Mouse (Mus musculus) E14TG2a.4 (cell line): ENCODE data around the gene Nbeal2.

Experiments used
- H3K27me3 ChIP-seq: 2 replicates; pipeline ENCODE4 v1.6.1; 2014; ENCODE audit warnings: low read length, control low read depth; ENCODE audit not compliant: insufficient read depth
- H3K36me3 ChIP-seq: 2 replicates; pipeline ENCODE4 v1.6.1; 2014; ENCODE audit warnings: low read length, control low read depth; ENCODE audit not compliant: insufficient read depth
- H3K4me1 ChIP-seq: replicated peaks from 2 replicates; pipeline ENCODE4 v1.6.1; 2014; ENCODE audit warnings: low read depth, low read length, control low read depth
- H3K4me3 ChIP-seq: replicated peaks from 2 replicates; pipeline ENCODE4 v1.5.1; 2014; ENCODE audit warnings: mild to moderate bottlenecking, low read length
- H3K9me3 ChIP-seq: 2 replicates; pipeline ENCODE4 v1.6.1; 2014; ENCODE audit warnings: low read length, control low read depth
- CTCF ChIP-seq: conservative IDR thresholded peaks from 2 replicates; pipeline ENCODE4 v1.5.1; 2014; ENCODE audit warnings: low read length
- NANOG ChIP-seq: IDR thresholded peaks from 2 replicates; pipeline ENCODE4 v1.6.1; 2014; ENCODE audit warnings: borderline replicate concordance, low read length, mixed read lengths
- POU5F1 ChIP-seq: IDR thresholded peaks from 2 replicates; pipeline ENCODE4 v1.6.1; 2014; ENCODE audit warnings: low read length, borderline replicate concordance

Nbeal2 gene

GRCm38 (mm10) chr9:110653655-110654461, at the start of gene Nbeal2:
TSS of gene Nbeal2 (minus strand) at chr9:110654161.
- TF ChIP-seq NANOG: no peak
- peaks cover 4% of the 10 kb centered on the region; the same call in 1 of the 2 replicates for H3K36me3 ChIP-seq
- peak within 1 kb of the TSS; percentile 90 for H3K4me3 ChIP-seq
- H3K27me3 ChIP-seq: peaks cover 23% of the 10 kb centered on the region
- peaks cover 56% of the 10 kb centered on the region for H3K4me1 ChIP-seq
- H3K9me3 ChIP-seq: peaks cover 6% of the 10 kb centered on the region

GRCm38 (mm10) chr9:110702848-110703247, 48.9 kb upstream of the Nbeal2 start:
- TF ChIP-seq NANOG (no peak), CTCF (no peak), POU5F1 (no peak)
- no peak overlapping the region for H3K4me3 ChIP-seq

GRCm38 (mm10) chr9:110701114-110702032, 47.4 kb upstream of the Nbeal2 start:
- no peak for TF ChIP-seq CTCF
- Histone ChIP-seq H3K36me3 (peaks cover 64% of the 10 kb centered on the region), H3K4me1 (peaks cover 24% of the 10 kb centered on the region), H3K9me3 (no peaks in the 10 kb centered on the region), H3K27me3 (no peaks in the 10 kb centered on the region), H3K4me3 (no peak overlapping the region)

More at GRCm38 (mm10) chr9:110702848-110703247, 48.9 kb upstream of the Nbeal2 start:
- Histone ChIP-seq H3K36me3 (peaks cover 66% of the 10 kb centered on the region), H3K27me3 (no peaks in the 10 kb centered on the region), H3K9me3 (no peaks in the 10 kb centered on the region), H3K4me1 (peaks cover 10% of the 10 kb centered on the region)

- TF ChIP-seq CTCF: no peak
- TF ChIP-seq NANOG: no peak
- TF ChIP-seq POU5F1: no peak
- Histone ChIP-seq H3K4me1 (peaks cover 25% of the 10 kb centered on the region), H3K36me3 (peaks cover 71% of the 10 kb centered on the region), H3K27me3 (no peaks in the 10 kb centered on the region), H3K4me3 (no peak overlapping the region), H3K9me3 (no peaks in the 10 kb centered on the region)
Observed at GRCm38 (mm10) chr9:110699574-110699973, 45.6 kb upstream of the Nbeal2 start.

GRCm38 (mm10) chr9:110697465-110697864, 43.5 kb upstream of the Nbeal2 start:
- Histone ChIP-seq H3K4me3 (no peak overlapping the region), H3K27me3 (no peaks in the 10 kb centered on the region), H3K4me1 (peaks cover 25% of the 10 kb centered on the region), H3K9me3 (no peaks in the 10 kb centered on the region), H3K36me3 (peaks cover 73% of the 10 kb centered on the region)
- TF ChIP-seq CTCF (no peak), NANOG (no peak), POU5F1 (no peak)

GRCm38 (mm10) chr9:110696427-110696826, 42.5 kb upstream of the Nbeal2 start:
- peaks cover 75% of the 10 kb centered on the region for H3K36me3 ChIP-seq
- H3K4me3 ChIP-seq: no peak overlapping the region
- H3K9me3 ChIP-seq: no peaks in the 10 kb centered on the region
- H3K4me1 ChIP-seq: peaks cover 25% of the 10 kb centered on the region
- no peaks in the 10 kb centered on the region for H3K27me3 ChIP-seq
- TF ChIP-seq POU5F1 (no peak), NANOG (no peak), CTCF (no peak)

GRCm38 (mm10) chr9:110695165-110695755, 41.3 kb upstream of the Nbeal2 start:
- Histone ChIP-seq H3K4me1 (peaks cover 25% of the 10 kb centered on the region), H3K9me3 (no peaks in the 10 kb centered on the region), H3K4me3 (no peak overlapping the region), H3K36me3 (peaks cover 73% of the 10 kb centered on the region), H3K27me3 (no peaks in the 10 kb centered on the region)
- TF ChIP-seq NANOG: no peak
- no peak for TF ChIP-seq POU5F1
- TF ChIP-seq CTCF: no peak

- no peaks in the 10 kb centered on the region for H3K9me3 ChIP-seq
- peaks cover 52% of the 10 kb centered on the region for H3K36me3 ChIP-seq
- H3K4me1 ChIP-seq: peaks cover 40% of the 10 kb centered on the region
- no peak overlapping the region for H3K4me3 ChIP-seq
- H3K27me3 ChIP-seq: no peaks in the 10 kb centered on the region
- TF ChIP-seq POU5F1: no peak
- no peak for TF ChIP-seq NANOG
- no peak for TF ChIP-seq CTCF
Observed at GRCm38 (mm10) chr9:110689261-110689779, 35.4 kb upstream of the Nbeal2 start.
